Mouse (Mus musculus) gastrocnemius, adult 2 months (tissue): ENCODE results near the gene Zbtb20. TPM values are rescaled to one million over a fixed set of nuclear protein-coding genes. Genes with fewer than 3 reads are reported as not detected.
A peak's percentile ranks its signal among the peaks of the same experiment; 100 is the strongest.

Experiments used
- DNase-seq: peaks from one replicate; pipeline ENCODE4 v3.0.0; 2022
- H3K27ac ChIP-seq: fragments of 200-600 bp; 2 replicates; pipeline ENCODE4 v1.8.1; 2022; ENCODE audit warnings: mild to moderate bottlenecking
- H3K4me3 ChIP-seq: fragments of 200-600 bp; 2 replicates; pipeline ENCODE4 v1.8.1; 2022; ENCODE audit warnings: mild to moderate bottlenecking, moderate library complexity
- CTCF ChIP-seq: fragments of 200-600 bp; IDR thresholded peaks from 2 replicates; pipeline ENCODE4 v1.8.1; 2022; ENCODE audit warnings: antibody characterized with exemption, mild to moderate bottlenecking, moderate library complexity
- intact Hi-C: fragments of 180-260 bp; cut with DNase I; formaldehyde crosslinking; loops from one replicate; pipeline ENCODE4 v1.15.1; 2025
- total RNA-seq, 2 experiments: library from RNA; stranded (reverse); gene quantifications; 2 replicates each; pipeline ENCODE4 v1.2.3; 2021

The Zbtb20 gene
- total RNA-seq, 2 experiments from 2014 or later: 87.2 to 104 TPM

DNA sequence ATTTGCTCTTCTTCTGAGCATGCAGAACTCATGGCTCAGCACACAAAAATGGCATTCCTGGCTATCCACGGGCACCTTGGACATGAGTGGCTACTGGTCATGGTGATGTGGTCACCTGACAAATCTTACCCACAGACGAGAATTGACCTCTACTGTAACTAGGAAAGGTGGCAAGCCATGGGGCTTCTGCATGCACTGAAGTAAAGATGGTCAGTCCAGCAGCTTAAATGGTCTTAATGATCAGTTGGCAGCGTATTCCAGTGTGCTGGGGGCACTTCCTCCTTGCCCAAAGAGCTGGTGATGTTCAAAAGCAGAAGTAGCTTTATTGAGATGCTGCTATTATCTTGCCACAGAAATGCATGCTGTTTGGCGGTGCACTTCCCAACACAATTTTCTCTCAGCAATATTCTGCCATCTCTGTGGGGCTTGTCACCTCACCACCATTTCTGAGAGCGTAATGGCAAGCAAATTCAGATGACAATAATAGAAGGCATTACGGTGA is 704.7 kb downstream of the Zbtb20 start:
- no peak for DNase-seq
- H3K4me3 ChIP-seq: no peak overlapping the region
- TF ChIP-seq CTCF: no peak
- intact Hi-C loops: loop anchor here (1.0 kb wide), 1 partner anchor 11 kb away; no protein-coding TSS in a partner anchor
- H3K27ac ChIP-seq: peak overlapping the region; percentile 86

DNA sequence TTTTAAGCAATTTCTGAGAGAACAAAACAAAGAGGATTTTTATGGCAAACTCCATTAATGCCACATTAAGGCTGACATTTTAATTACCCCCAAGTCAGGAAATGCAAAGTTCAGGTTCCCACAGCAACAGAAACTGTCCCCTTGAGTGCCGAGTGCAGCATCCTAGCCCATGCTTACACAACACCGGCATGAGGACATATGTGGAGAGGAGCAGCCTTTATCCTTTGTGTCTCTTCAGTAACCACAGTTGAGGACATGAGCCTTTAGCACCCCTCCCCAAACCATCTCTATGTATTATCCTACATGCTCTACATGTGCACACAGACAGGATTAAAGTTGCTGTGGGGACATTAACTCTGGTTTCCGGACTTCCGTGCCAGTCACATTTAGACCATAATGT is 705.9 kb downstream of the Zbtb20 start:
- H3K27ac ChIP-seq: peak overlapping the region; percentile 85
- no peak overlapping the region for H3K4me3 ChIP-seq
- DNase-seq: no peak
- intact Hi-C loops: no loop called here
- TF ChIP-seq CTCF: no peak

DNA sequence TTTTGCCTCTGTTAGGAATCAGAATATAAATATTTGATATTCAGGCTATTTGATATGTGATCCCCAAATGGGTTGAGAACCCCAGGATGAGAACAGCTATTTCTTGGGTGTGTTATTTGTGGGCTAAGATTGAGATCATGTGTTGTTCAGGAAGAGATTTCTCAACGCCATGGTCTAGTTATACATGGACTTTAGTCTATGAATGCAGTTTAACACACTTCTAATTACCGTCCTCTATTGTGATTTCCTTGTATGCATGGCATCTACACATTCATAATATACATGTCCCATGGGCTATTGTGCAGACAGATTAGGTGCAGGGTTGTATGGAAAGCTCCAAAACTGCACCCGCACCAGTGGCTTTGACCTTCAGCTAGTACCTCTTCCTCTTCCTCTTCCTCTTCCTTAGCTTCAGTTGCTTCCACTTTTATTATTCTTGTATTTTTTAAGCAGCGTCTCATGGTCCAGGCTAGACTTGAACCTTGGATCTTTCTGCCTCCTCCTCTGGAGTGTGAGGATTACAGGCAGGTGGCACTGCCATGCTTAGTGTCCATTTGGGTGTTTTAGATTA is 711.3 kb downstream of the Zbtb20 start:
- H3K4me3 ChIP-seq: no peak overlapping the region
- peak overlapping the region; percentile 73 for H3K27ac ChIP-seq
- no peak for DNase-seq
- TF ChIP-seq CTCF: no peak
- intact Hi-C loops: no loop called here

GRCm38 (mm10) chr16:43590704-43591493 is 715.2 kb downstream of the Zbtb20 start:
- intact Hi-C loops: loop anchor here (1.0 to 10.0 kb wide), 4 partner anchors 11 to 756 kb away; no protein-coding TSS in a partner anchor
- H3K4me3 ChIP-seq: no peak overlapping the region
- H3K27ac ChIP-seq: peak overlapping the region; percentile 73
- no peak for TF ChIP-seq CTCF
- DNase-seq: peak; percentile 52

- intact Hi-C loops: loop anchor here (5.0 to 10.0 kb wide), 3 partner anchors 85 to 757 kb away; no protein-coding TSS in a partner anchor
- H3K27ac ChIP-seq: peak overlapping the region; percentile 73
- no peak overlapping the region for H3K4me3 ChIP-seq
- peak; percentile 57 for DNase-seq
- TF ChIP-seq CTCF: no peak
These were observed 716.4 kb downstream of the Zbtb20 start for GRCm38 (mm10) chr16:43592062-43592461.

GRCm38 (mm10) chr16:43592801-43593200 is 717.1 kb downstream of the Zbtb20 start:
- no peak overlapping the region for H3K4me3 ChIP-seq
- TF ChIP-seq CTCF: peak; percentile 62
- intact Hi-C loops: loop anchor here (5.0 to 10.0 kb wide), 3 partner anchors 86 to 758 kb away; no protein-coding TSS in a partner anchor
- no peak for DNase-seq
- H3K27ac ChIP-seq: peak overlapping the region; percentile 73

GRCm38 (mm10) chr16:43597375-43598060 is 721.8 kb downstream of the Zbtb20 start:
- intact Hi-C loops: loop anchor here (10.0 kb wide), 2 partner anchors 683 to 763 kb away; no protein-coding TSS in a partner anchor
- no peak for TF ChIP-seq CTCF
- Histone ChIP-seq H3K4me3 (no peak overlapping the region), H3K27ac (no peak overlapping the region; the same call in 1 of the 2 replicates)
- no peak for DNase-seq

GRCm38 (mm10) chr16:43599707-43600106 is 724.0 kb downstream of the Zbtb20 start:
- no peak for TF ChIP-seq CTCF
- intact Hi-C loops: loop anchor here (10.0 kb wide), 2 partner anchors 685 to 765 kb away; no protein-coding TSS in a partner anchor
- Histone ChIP-seq H3K4me3 (no peak overlapping the region), H3K27ac (peak overlapping the region; percentile 32)
- no peak for DNase-seq

DNA sequence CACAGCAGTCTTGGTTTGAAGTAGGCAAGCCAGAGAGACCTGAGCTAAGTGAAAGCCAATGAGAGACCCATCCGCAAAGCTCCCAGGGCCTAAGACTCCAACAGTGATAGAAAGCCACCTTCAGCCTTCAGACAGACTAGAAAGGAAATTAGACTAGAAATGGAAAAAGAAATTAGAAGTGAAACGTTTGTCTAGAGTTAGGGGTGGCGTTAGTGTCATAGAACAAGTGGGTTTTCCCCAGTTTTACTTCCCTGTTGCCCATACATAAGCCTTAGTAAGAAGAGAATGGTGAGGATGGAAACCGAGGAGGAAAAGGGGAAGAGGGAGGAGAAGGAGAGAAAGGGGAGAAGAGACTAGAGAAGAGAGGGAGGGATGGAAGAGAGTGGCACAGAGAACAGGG is 726.9 kb downstream of the Zbtb20 start:
- intact Hi-C loops: no loop called here
- TF ChIP-seq CTCF: no peak
- H3K4me3 ChIP-seq: no peak overlapping the region

DNA sequence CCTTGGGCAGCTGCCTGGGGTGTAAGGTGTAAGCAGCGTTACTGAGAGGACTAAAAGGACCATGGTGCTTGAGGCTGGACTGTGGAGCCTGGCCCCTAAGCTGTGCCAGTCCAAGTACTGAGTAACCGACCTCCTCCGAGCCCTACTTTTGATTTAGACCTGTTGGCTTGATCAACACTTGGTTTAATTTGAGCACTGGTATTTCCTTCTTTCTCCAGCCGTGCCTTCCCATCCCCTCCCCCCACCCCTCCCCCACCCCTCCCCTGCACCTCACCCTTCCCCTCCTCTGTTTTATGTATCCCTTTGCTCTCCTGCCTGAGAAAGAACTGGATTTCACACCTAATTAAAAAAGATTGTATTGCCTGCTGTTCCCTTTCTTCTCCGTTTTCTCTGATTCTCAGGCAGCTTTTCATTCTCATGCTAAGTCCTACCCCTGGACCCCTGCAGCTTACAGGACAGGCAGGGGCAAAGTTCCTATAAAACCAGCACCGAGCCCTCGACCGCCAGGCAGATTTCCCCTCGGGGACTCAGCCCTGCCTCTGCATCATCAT is 728.0 kb downstream of the Zbtb20 start:
- no peak overlapping the region for H3K4me3 ChIP-seq
- peak; percentile 54 for DNase-seq
- peak overlapping the region; percentile 72 for H3K27ac ChIP-seq
- intact Hi-C loops: no loop called here
- no peak for TF ChIP-seq CTCF

More for the DNA sequence above, 726.9 kb downstream of the Zbtb20 start:
- peak overlapping the region; percentile 48 for H3K27ac ChIP-seq
- DNase-seq: no peak

DNA sequence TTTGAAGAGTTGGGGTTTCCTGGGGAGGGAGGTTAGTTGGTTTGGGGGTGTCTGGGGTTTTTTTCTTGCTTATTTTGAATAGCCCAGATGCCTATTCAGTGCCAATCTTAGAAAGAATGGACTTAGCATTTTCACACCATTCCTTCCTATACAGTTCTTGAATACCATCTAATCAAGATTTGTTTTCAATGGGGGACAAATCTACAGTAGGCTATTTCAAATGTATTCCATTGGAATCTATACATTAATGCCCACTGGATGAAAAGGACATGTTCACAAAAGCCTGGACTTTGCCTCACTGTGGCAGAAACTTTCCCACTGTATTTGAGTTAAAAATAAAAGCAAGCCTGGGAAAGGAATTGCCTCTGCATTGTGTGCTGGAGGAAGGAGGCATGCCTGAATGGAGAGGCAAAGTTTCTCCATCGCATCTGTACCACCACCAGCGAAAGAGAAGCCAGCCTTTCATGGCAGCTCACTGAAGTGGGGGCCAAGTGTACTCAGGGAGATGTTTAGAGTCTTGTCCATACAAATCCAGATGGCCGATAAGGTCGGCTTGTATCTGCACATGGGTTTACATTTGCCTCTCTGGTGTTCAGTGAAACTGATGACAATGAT is 728.8 kb downstream of the Zbtb20 start:
- intact Hi-C loops: no loop called here
- peak overlapping the region; percentile 72; the same call in 1 of the 2 replicates for H3K27ac ChIP-seq
- TF ChIP-seq CTCF: no peak
- no peak for DNase-seq
- H3K4me3 ChIP-seq: no peak overlapping the region

- no peak for DNase-seq
- no peak for TF ChIP-seq CTCF
- intact Hi-C loops: no loop called here
- Histone ChIP-seq H3K4me3 (no peak overlapping the region), H3K27ac (no peak overlapping the region)
These were observed 731.4 kb downstream of the Zbtb20 start for GRCm38 (mm10) chr16:43607086-43607485.
